Mouse (Mus musculus) heart, postnatal 25 days (tissue): ENCODE data around the gene Pgpep1. TPM values are rescaled to one million over a fixed set of nuclear protein-coding genes. Genes with fewer than 3 reads are reported as not detected.

Source experiments
- DNase-seq: peaks from one replicate; pipeline ENCODE4 v3.0.0; 2022; ENCODE audit warnings: low spot score
- intact Hi-C: fragments of 180-260 bp; cut with DNase I; formaldehyde crosslinking; loops from one replicate; pipeline ENCODE4 v1.15.1; 2025
- total RNA-seq, 2 experiments: library from RNA; stranded (reverse); gene quantifications; 2 replicates each; pipeline ENCODE4 v1.2.3; 2021

The Pgpep1 gene
- total RNA-seq, 2 experiments from 2014 or later: 46.8 to 47.5 TPM

GRCm38 (mm10) chr8:70613763-70614162 lies 46.4 kb downstream of the Pgpep1 start:
- intact Hi-C loops: loop anchor here (2.0 to 5.0 kb wide), 3 partner anchors 15 to 144 kb away; no protein-coding TSS in a partner anchor

DNA sequence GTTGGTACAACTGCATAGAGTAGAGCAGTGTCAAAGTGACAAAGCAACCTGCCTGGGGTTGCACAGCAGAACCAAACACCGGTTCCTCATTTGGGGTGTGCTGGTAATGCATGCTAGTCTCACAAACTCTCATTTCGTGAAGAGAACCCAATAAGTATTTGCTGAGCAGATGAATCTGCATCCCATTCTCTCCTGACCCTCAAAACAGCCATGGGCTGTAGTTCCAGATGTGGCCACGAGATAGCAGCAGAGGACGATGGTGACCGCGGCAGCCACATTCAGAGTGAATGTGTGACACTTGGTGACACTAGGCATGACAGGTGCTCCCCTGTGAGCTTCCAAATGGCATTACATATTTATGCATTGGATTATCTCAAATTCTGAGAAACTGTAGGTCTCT lies 48.3 kb downstream of the Pgpep1 start:
- intact Hi-C loops: loop anchor here (2.0 to 5.0 kb wide), 4 partner anchors 17 to 145 kb away; no protein-coding TSS in a partner anchor
- DNase-seq: peak; percentile 73

More at GRCm38 (mm10) chr8:70613763-70614162, 46.4 kb downstream of the Pgpep1 start:
- no peak for DNase-seq

DNA sequence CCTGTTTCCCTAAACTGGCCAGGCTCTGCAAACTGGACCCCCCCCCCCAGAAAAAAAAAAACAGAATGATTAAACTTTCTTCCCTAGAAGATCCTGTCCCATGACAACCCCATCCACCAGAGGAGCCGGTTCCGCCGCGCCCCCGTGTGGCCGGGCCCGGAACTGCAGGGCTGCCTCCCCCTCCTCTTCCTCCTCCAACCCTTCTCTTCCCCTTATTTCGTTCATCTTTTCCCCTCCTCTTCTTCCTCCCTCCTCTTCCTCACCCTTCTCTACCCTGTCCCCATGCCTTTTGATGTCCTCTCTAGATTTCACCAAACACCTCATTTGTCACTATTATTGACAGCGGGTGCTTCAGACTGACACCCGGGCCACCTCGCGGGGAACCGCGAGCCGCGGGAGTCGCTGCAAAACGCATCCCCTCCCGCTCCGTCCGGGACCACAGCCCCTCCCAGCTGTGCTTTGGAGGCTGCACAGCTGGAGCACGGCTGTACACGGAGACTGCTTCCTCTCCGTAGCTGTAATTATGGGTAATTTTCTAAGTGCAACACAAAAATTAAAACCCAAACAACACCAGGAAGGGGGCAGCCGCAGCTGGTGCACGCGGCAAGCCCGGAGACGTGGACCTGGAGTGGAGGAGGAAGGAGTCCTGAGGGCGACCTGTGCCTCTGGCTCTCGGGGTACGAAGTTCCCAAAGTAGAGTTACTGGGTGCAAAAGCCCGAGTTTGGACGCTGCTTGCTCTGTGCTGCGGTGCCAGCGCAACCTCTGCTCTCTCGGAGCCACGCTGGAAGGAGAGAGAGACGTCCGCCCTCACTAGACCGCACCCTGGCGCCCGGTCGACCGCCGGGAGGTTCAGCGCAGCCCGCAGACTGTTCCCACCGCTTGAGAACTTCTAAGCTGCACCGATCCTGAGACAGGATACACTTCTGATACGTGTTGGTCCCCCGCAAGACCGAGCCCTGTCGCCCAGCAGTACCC lies 49.1 kb downstream of the Pgpep1 start:
- intact Hi-C loops: loop anchor here (2.0 to 5.0 kb wide), 3 partner anchors 41 to 146 kb away; no protein-coding TSS in a partner anchor

GRCm38 (mm10) chr8:70609849-70610795 lies 50.1 kb downstream of the Pgpep1 start:
- intact Hi-C loops: loop anchor here (2.0 to 5.0 kb wide), 3 partner anchors 42 to 147 kb away; no protein-coding TSS in a partner anchor
- DNase-seq: peak; percentile 94

More for the DNA sequence above, 49.1 kb downstream of the Pgpep1 start:
- DNase-seq: peak; percentile 77

- intact Hi-C loops: no loop called here
- peak; percentile 91 for DNase-seq
Observed at GRCm38 (mm10) chr8:70609368-70609848, 50.8 kb downstream of the Pgpep1 start.

GRCm38 (mm10) chr8:70608749-70609367 lies 51.3 kb downstream of the Pgpep1 start, which contains the start of gene Ssbp4:
Gene Ssbp4 (minus strand): TSS chr8:70608872.
- DNase-seq: no peak
- intact Hi-C loops: no loop called here

GRCm38 (mm10) chr8:70607898-70608748 lies 52.1 kb downstream of the Pgpep1 start:
- intact Hi-C loops: no loop called here
- DNase-seq: peak; percentile 51

DNA sequence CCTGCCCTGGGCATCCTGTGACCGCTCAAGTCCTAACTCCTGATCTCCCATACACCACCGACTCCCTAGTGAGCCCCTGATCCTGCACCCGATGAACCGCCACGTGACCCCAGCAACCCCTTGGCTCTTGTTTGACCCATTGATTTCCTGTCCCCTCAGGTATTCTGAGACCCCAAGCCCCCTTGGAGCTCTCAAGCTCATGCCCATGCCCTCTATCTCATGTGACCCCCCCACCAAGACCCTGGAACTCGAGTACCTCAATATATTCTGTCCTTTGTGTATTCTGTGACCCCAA lies 52.6 kb downstream of the Pgpep1 start:
- DNase-seq: no peak

GRCm38 (mm10) chr8:70606780-70607602 lies 53.2 kb downstream of the Pgpep1 start:
- DNase-seq: no peak
- intact Hi-C loops: no loop called here

More for the DNA sequence above, 52.6 kb downstream of the Pgpep1 start:
- intact Hi-C loops: no loop called here

GRCm38 (mm10) chr8:70605871-70606779 lies 54.1 kb downstream of the Pgpep1 start:
- no peak for DNase-seq

DNA sequence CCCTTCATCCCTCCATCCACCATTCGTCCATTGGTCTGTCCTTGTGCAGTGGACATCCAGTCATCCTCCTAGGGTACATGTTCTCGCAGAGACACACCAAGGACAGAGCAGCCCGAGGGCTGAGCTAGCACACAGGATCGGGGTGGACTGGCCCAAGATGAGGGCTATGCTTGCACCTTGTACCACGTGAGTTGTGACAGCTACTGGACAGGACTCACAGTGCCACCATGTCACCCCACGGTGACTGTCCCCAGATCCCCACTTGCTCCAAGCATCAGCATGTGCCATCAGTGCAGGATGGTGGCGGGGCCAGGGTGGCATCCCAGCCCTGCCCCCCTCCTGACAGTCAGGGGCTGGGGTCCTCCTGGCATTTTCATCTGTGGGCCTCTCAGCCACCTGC lies 55.6 kb downstream of the Pgpep1 start:
- intact Hi-C loops: no loop called here
- no peak for DNase-seq

More at GRCm38 (mm10) chr8:70605871-70606779, 54.1 kb downstream of the Pgpep1 start:
- intact Hi-C loops: no loop called here

- DNase-seq: no peak
- intact Hi-C loops: no loop called here
Observed at GRCm38 (mm10) chr8:70602139-70602811, 57.9 kb downstream of the Pgpep1 start.

DNA sequence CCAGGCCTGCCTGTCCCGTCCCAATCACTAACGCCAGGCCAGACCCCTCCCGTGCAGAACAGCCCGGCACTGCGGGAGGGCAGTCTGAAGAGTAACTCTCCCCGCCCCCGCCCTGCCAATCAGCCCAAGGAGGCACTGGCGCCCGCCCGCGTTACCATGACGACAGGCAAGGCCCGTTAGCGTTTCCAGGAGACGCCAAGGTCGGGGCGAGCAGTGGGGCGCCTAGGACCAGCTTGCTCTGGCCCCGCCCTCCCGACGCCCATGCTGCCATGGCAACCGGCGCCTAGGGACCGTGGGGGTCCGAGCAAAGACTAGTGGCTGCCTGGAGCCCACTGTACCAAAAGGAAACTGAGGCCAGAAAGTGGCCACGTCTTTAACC lies 58.9 kb downstream of the Pgpep1 start:
- intact Hi-C loops: no loop called here
- no peak for DNase-seq

- intact Hi-C loops: no loop called here
- no peak for DNase-seq
Observed at GRCm38 (mm10) chr8:70600473-70601270, 59.5 kb downstream of the Pgpep1 start.
